Mouse (Mus musculus) inflammation-experienced regulatory T-cells, adult 6 months (primary cell): ENCODE measurements around the gene Sptbn2. TPM values are rescaled to one million over a fixed set of nuclear protein-coding genes. Genes with fewer than 3 reads are reported as not detected.

Experiments used
- ATAC-seq: one replicate; pipeline ENCODE4 v1.8.0; 2017
- polyA plus RNA-seq, 3 experiments: library from polyadenylated mRNA; unstranded; fragments of 100-300 nt; shearing (Covaris generic); gene quantifications; one replicate each; pipeline ENCODE4 v1.2.1; 2017

Gene Sptbn2
- under 1 TPM in 2 of 3 experiments, not detected in 1; 0.17 to 0.20 TPM for polyA plus RNA-seq

GRCm38 (mm10) chr19:4711098-4711600, at the start of gene Sptbn2:
TSS of gene Sptbn2 (plus strand) at chr19:4711167.
- no peak for ATAC-seq

DNA sequence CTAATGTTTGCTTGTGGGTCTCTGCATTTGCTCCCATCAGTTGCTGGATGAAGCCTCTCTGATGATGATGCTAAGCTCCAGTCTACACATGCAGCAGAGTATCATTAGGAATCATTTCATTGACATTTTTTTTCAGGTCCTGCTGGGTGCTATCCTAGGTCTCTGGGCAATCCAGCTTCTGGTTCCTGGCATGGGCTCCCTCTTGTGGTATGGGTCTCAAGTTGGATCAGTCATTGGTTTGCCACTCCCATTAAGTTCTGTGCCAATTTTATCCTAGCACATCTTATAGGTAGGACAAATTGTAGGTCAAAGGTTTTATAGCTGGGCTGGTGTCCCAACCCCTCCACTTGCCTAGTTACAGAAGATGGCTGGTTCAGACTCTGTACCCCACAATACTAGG, 44.2 kb upstream of the Sptbn2 start:
- no peak for ATAC-seq

DNA sequence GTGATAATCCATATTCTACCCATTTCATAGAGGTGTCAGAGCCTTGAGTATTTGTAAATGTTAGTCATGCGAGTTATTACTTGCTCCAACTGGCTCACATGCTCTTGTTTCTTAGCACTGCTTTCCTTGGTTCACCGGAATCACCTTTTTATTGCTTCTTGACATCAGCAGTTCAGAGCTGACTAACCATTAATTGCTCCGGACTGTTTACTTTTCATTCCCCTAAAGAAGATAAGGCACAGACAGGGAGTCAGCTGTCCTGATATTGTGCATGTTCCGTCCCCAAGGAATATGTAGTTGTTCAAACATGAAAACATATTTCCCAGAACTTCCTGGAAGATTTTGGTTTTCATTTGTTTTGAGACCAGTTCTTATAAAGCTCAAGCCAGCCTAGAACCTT, 40.2 kb upstream of the Sptbn2 start:
- ATAC-seq: no peak

GRCm38 (mm10) chr19:4672401-4672800, 38.6 kb upstream of the Sptbn2 start:
- no peak for ATAC-seq

- ATAC-seq: no peak
Observed at GRCm38 (mm10) chr19:4694346-4694745, 16.6 kb upstream of the Sptbn2 start.

DNA sequence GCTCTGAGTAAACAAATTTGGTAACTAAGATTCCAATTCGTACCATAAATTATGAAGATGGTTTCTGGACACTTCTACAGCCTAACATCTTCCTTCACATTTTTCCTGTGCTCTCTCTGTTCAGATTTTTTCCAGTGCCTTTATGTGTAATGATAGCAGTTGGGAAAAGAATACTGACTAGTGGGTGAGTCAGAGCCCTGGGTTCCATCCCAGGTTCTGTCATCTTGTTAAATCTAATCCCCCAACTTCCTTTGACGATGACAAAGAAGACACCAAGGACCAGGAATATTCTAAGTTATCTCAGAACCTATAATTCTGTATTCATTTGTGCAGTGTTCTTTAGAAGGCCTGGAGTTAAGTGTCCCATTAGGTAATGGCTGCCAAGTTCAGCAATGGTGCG, 13.8 kb upstream of the Sptbn2 start:
- no peak for ATAC-seq

GRCm38 (mm10) chr19:4697721-4698120, 13.2 kb upstream of the Sptbn2 start:
- no peak for ATAC-seq

DNA sequence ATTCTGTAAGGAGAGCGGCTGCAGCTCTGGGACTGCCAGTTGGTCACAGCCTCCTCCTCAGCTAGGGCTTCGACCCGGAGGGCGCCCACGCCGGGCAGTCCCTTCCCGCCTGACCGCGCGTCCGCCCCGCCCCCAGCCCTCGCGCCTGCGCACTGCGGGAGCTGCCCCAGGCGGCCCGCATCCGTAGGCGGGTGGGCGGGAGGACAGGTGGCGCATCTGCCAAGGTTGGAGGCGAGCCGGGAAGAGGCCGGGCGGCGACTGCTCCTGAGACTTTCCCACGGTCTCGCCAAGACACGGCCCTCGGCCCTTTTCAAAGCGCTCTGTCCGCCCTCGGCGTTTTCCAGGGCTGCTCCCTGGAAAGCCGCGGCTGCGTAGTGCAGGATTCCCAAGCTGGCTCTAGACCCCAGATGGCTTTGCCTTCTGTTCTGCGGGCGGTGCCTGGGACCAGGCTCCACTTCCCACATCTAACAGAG, 12.7 kb upstream of the Sptbn2 start, which contains the start of gene Gm960:
TSS of gene Gm960 (minus strand) at position 464 of the 473 bp plus-strand sequence.
- no peak for ATAC-seq

DNA sequence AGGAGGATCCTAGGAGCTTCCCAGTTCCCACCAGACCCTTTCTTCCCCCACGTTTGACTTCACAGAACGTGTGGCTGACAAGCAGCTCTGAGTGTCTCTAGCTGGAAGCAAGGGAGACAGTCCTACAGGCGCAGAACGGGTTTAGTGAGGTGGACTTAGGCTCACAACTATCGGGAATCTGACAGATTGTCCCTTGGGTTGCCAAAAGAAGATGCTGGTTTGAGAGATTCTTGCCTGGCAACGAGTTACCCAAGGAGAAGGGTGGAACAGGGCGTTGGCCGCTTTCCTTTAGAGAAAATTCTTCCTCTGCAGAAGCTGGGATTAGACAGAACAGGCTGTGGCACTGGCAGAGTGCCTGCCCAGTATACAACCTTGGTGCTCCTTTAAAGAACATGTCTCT, 12.1 kb upstream of the Sptbn2 start:
- ATAC-seq: no peak

- no peak for ATAC-seq
Observed at GRCm38 (mm10) chr19:4699821-4700220, 11.1 kb upstream of the Sptbn2 start.

- no peak for ATAC-seq
Observed at GRCm38 (mm10) chr19:4700656-4701055, 10.3 kb upstream of the Sptbn2 start.

- ATAC-seq: no peak
Observed at GRCm38 (mm10) chr19:4701221-4701620, 9.7 kb upstream of the Sptbn2 start.

- ATAC-seq: no peak
Observed at GRCm38 (mm10) chr19:4708765-4709164, 2.2 kb upstream of the Sptbn2 start.

- ATAC-seq: no peak
Observed at GRCm38 (mm10) chr19:4711601-4712155, 711 bp downstream of the Sptbn2 start.

DNA sequence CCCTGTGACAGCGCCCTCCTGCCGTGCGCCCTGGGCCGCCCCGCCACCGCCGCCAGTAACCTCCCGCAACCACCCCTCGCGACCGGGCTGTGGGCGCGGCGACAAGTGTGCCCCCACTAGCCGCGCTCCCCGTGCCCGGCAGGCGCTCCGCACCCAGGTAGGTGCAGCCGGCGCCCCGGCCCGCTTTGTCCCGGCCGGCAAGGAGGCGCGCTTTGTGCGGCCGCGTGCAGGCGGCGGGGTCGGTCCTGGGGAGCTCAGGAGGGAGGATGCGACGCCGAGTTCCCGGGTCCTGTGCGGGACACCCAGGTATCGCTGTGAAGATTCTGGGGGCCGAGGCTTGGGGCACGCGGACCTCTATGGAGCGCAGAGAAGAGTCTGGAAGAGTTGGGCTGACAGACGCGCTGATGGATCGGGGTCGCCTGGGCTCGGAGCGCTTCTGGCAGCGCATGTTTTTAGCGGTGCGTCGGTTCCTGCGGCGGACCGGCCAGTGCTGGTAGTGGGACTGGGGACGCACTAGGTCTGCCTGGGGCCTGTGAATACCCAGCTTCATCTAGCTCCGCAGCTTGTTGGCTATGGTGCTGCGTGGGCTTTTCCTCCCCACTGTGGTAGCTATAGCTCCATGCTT, 1.3 kb downstream of the Sptbn2 start:
- no peak for ATAC-seq

GRCm38 (mm10) chr19:4712781-4713526, 2.0 kb downstream of the Sptbn2 start:
- ATAC-seq: no peak

DNA sequence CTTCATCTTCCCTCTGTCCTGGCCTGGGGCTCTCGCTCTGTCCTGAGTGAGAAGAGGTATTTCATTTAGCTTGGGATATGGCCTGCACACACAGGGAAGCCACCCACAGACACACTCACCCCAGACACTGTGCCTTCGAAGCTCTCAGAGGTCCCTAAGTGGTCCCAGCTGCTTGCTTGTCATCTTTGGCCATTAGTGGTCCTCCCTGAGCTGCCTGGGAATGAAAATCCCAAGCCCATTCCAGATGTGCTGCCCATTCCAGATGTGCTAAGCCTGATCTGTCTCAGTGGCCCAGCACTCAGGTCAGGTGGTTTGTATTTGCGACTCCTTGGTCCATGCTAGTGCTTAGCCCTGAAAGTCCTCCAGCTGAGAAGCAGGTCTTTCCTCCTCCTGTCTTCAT, 2.9 kb downstream of the Sptbn2 start:
- ATAC-seq: no peak

GRCm38 (mm10) chr19:4716756-4717155, 5.8 kb downstream of the Sptbn2 start:
- ATAC-seq: no peak

DNA sequence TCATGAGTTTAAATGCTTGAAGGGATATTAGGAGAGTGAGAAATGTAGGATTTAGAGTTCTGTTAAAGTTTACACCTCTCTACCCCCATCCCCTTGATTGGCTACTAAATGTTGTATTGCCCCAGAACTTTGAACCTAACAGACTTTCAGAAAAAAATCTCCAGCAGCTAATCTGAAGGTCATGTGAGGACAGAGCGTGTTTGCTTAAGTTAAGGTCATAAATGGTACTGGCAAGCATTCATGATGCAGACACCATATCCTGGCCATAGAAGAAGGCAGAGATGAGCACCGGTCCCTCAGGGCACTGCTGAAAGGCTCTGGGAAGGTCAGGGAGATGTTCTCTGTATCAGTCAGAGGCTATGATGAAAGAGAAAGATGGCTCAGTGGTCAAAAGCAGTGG, 6.3 kb downstream of the Sptbn2 start:
- ATAC-seq: no peak

- ATAC-seq: peak; percentile 64
Observed at GRCm38 (mm10) chr19:4718716-4719115, 7.7 kb downstream of the Sptbn2 start.

- ATAC-seq: no peak
Observed at GRCm38 (mm10) chr19:4719351-4719764, 8.4 kb downstream of the Sptbn2 start.

DNA sequence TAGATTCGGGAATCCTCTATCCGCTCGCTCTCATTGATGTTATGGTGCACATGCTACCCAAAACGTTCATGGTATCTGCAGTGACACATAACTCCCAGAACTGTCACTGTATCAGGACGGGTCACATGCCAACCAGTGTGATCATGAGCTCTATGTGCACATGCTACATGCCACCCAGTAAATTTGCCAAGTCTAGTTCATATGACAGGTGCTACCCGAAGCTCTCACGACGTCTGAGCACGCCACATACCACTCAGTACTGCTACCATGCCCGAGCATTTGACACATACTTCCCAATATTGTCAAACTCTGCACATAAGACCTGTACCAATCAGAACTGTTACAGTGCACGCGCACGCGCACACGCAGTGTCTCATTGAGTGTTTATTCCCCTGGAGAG, 9.1 kb downstream of the Sptbn2 start:
- ATAC-seq: no peak

DNA sequence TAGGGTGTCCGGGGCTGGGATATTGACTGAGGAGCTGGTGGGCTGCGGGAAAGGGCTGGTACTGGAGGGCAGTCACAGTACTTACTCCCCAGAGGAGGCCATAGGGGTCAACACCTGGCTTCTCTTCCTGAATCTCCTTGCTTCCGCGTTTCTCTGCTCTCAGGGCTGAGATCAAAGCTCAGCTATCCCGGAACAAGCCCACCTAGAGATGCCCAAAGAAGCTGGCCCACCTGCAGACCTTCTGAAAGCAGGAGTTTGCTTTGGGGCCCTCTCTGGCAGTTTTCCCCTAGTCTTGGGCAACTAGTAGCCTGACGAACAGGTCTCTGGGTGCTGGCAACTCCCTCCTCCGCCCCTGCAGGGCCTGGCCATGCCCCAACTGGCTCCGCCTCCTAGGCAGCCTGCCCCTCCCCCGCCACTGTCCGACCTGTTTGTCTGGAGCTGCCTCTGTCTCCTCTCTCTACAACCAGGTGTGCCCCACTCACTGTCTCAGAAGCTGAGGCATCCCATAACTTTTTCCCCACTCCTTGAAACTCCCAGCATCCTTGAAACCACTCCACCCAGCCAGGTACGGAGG, 9.8 kb downstream of the Sptbn2 start:
- ATAC-seq: no peak
